Mouse (Mus musculus) kidney, adult 2 months (tissue): ENCODE data around the gene S1pr3. TPM values are rescaled to one million over a fixed set of nuclear protein-coding genes. Genes with fewer than 3 reads are reported as not detected.

Source experiments
- DNase-seq: peaks from one replicate; pipeline ENCODE4 v3.0.0; 2021
- H3K27ac ChIP-seq: fragments of 200-500 bp; 2 replicates; pipeline ENCODE4 v1.5.1; 2012; ENCODE audit warnings: low read depth, low read length, control low read depth, inconsistent platforms; ENCODE audit not compliant: insufficient read depth
- H3K27me3 ChIP-seq: fragments of 200-500 bp; replicated peaks from 2 replicates; pipeline ENCODE4 v1.6.1; 2012; ENCODE audit warnings: mild to moderate bottlenecking, moderate library complexity, low read length, inconsistent platforms; ENCODE audit not compliant: control insufficient read depth, insufficient read depth
- H3K36me3 ChIP-seq: fragments of 200-500 bp; 2 replicates; pipeline ENCODE4 v1.6.1; 2012; ENCODE audit warnings: mild to moderate bottlenecking, moderate library complexity, low read length, inconsistent platforms; ENCODE audit not compliant: control insufficient read depth, insufficient read depth
- H3K4me1 ChIP-seq: fragments of 200-500 bp; 2 replicates; pipeline ENCODE4 v1.6.1; 2011; ENCODE audit warnings: low read length; ENCODE audit not compliant: control insufficient read depth, insufficient read depth
- H3K4me3 ChIP-seq: fragments of 200-500 bp; 2 replicates; pipeline ENCODE4 v1.5.1; 2011; ENCODE audit warnings: mild to moderate bottlenecking, low read depth, low read length, control low read depth; ENCODE audit not compliant: insufficient read depth
- CTCF ChIP-seq: fragments of 200-500 bp; conservative IDR thresholded peaks from 2 replicates; pipeline ENCODE4 v1.5.1; 2011; ENCODE audit warnings: low read depth, mild to moderate bottlenecking, control low read depth, low read length, moderate library complexity, mixed read lengths; ENCODE audit not compliant: insufficient read depth, insufficient read length
- POLR2A ChIP-seq: fragments of 200-500 bp; IDR thresholded peaks from one replicate; pipeline ENCODE4 v1.6.1; 2011; ENCODE audit warnings: low read depth, low read length, control low read depth
- WGBS: fragments of 180-500 bp; shearing (Covaris S2); methylation state at CpG from one replicate; pipeline ENCODE4 v1.1.7; 2018; 5-methylcytosine and 5-hydroxymethylcytosine counted together
- polyA plus RNA-seq: library from polyadenylated mRNA; depleted of rRNA; stranded (reverse); fragments of >200 nt; gene quantifications from 2 replicates; pipeline ENCODE4 v1.2.3, GENCODE M21; 2012; rRNA removed

S1pr3 gene
- polyA plus RNA-seq, result 15.6 and 16.1 TPM in 2 replicates

GRCm38 (mm10) chr13:51408519-51409001 is at the start of gene S1pr3:
Gene S1pr3 (plus strand): TSS chr13:51408639.
- no peaks in the 10 kb centered on the region for H3K4me1 ChIP-seq
- H3K4me3 ChIP-seq, result peak within 1 kb of the TSS; percentile 61
- 4% methylated on average over 33 of the region's 33 CpGs for WGBS
- peak; percentile 65 for DNase-seq
- H3K27ac ChIP-seq, result no peak within 1 kb of the TSS
- TF ChIP-seq POLR2A, result no peak
- no peak for TF ChIP-seq CTCF
- no peaks in the 10 kb centered on the region for H3K36me3 ChIP-seq
- H3K27me3 ChIP-seq, result 0 out of 2 replicates have a peak, but pooled peaks cover 1% of the 10 kb centered on the region

DNA sequence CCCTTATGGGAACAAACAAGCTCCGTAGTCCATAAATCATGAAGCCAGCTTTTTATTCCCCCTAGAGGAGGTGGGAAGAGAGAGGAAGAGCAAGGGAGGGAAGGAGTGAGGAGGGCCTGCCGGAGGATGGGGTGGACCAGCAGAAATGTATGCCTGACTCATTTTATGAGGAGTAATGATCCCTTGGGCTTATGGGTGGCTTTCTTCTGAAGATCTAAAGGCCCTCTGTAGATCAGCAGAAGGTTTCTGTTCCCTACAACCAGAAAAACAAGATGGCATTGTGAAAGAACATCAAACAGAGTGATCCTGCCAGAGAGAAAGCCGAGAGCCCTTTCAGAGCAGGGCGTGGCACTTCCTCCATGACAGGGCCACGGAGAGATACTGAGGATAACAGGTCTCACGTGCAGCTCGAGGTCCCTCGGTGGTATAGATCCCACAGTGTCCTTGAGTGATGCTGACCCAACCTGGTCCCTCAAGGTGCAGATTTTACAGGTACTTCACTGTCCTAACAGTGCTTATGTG is 47.9 kb upstream of the S1pr3 start:
- DNase-seq, result no peak
- Histone ChIP-seq H3K27me3 (no peaks in the 10 kb centered on the region), H3K36me3 (no peaks in the 10 kb centered on the region), H3K27ac (no peak overlapping the region), H3K4me1 (no peaks in the 10 kb centered on the region), H3K4me3 (no peak overlapping the region)
- WGBS, result 68% methylated on average over 8 of the region's 8 CpGs
- TF ChIP-seq CTCF (no peak), POLR2A (no peak)

DNA sequence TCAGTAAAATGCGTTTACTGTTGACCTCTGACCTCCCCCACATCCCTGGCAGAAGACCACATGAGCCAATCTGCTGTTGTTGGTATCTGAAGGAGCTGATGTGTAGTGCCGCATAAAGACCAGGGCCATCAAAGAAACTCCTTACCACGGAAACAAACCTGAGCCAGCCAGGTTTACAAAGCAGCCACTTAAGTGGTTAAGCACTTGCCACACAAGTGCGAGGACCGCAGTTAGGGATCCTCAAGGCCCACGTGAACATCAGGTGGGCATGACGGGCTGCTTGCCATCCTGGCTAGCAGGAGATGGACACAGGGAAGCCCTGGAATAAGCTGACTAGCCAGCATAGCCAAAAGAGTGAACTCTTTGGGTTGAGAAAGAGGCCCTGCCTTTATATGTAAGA is 45.0 kb upstream of the S1pr3 start:
- no peak for DNase-seq
- H3K27me3 ChIP-seq, result no peaks in the 10 kb centered on the region
- WGBS, result 82% methylated on average over 7 of the region's 7 CpGs

GRCm38 (mm10) chr13:51363985-51364384 is 44.5 kb upstream of the S1pr3 start:
- Histone ChIP-seq H3K27ac (no peak overlapping the region), H3K36me3 (no peaks in the 10 kb centered on the region), H3K4me3 (no peak overlapping the region), H3K4me1 (no peaks in the 10 kb centered on the region), H3K27me3 (no peaks in the 10 kb centered on the region)
- no peak for TF ChIP-seq POLR2A
- no peak for TF ChIP-seq CTCF
- WGBS, result 81% methylated on average over 5 of the region's 5 CpGs
- no peak for DNase-seq

More for the DNA sequence above, 45.0 kb upstream of the S1pr3 start:
- TF ChIP-seq POLR2A (no peak), CTCF (no peak)
- Histone ChIP-seq H3K36me3 (no peaks in the 10 kb centered on the region), H3K4me1 (no peaks in the 10 kb centered on the region), H3K4me3 (no peak overlapping the region), H3K27ac (no peak overlapping the region)

- WGBS, result 86% methylated on average over 6 of the region's 6 CpGs
- TF ChIP-seq POLR2A, result no peak
- no peak for TF ChIP-seq CTCF
- DNase-seq, result no peak
Measured at GRCm38 (mm10) chr13:51365191-51365590, 43.2 kb upstream of the S1pr3 start.

DNA sequence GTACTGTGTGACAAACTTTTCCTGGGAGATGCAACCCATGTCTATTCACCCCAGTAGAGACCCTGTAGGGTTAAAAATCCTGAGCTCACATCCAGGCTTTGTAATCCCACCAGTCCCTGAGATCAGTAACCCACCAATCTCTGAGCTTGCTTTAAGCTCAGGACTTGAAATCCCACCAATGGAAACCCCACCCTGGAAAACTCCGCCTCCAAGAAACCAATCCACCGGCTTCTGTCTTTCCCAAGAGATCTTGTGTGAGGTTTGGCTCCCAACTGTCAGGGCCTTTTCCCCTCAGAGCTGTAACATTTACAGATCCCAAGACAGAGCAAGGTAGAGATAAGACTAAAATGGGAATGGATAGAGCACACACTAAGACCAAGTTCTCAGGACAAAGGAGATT is 40.1 kb upstream of the S1pr3 start:
- Histone ChIP-seq H3K27me3 (no peaks in the 10 kb centered on the region), H3K27ac (no peak overlapping the region), H3K36me3 (no peaks in the 10 kb centered on the region), H3K4me3 (no peak overlapping the region), H3K4me1 (no peaks in the 10 kb centered on the region)
- no peak for DNase-seq
- WGBS, result 75% methylated on average over 2 of the region's 2 CpGs
- TF ChIP-seq CTCF, result no peak
- TF ChIP-seq POLR2A, result no peak

More at GRCm38 (mm10) chr13:51365191-51365590, 43.2 kb upstream of the S1pr3 start:
- no peak overlapping the region for H3K27ac ChIP-seq
- H3K36me3 ChIP-seq, result no peaks in the 10 kb centered on the region
- no peaks in the 10 kb centered on the region for H3K4me1 ChIP-seq
- no peaks in the 10 kb centered on the region for H3K27me3 ChIP-seq
- no peak overlapping the region for H3K4me3 ChIP-seq

DNA sequence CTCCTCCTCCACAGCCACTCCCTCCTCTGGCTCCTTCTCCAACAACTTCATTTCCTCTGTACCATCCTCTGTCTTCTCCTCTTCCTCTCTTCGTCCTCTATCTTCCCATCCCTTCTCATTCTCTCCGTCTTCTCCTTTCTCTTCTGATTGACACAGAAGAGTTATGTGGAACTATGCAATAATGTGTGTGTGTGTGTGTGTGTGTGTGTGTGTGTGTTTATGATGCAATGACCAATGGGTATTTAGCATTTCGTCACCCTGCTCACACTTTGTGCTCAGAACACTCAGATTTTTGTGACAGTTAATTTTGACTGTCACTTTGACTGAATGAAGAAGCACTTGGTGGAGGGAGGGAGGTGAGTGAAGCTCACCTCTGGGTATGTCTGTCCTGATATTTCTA is 39.1 kb upstream of the S1pr3 start:
- no peak overlapping the region for H3K4me3 ChIP-seq
- no peaks in the 10 kb centered on the region for H3K27me3 ChIP-seq
- TF ChIP-seq POLR2A (no peak), CTCF (no peak)
- no peak overlapping the region for H3K27ac ChIP-seq
- 86% methylated on average over 3 of the region's 3 CpGs for WGBS
- DNase-seq, result no peak
- H3K4me1 ChIP-seq, result no peaks in the 10 kb centered on the region
- no peaks in the 10 kb centered on the region for H3K36me3 ChIP-seq

DNA sequence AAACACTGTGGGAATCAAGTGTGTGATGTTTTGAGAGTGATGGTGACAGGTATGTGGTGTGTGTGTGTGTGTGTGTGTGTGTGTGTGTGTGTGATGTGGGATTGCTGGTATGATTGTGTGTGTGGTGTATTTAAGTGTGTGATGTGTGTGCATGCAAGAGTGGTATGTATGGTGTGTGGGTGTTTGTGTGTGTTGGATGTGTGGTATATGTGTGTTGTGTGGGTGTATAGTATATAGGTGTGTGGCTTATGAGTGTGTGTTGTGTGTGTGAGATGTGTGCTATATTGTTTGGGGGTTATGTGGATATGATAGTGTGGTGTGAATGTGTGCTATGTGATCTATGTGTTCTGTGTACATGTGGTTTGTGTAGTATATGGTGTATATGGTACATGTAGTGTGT is 35.4 kb upstream of the S1pr3 start:
- Histone ChIP-seq H3K4me1 (no peaks in the 10 kb centered on the region), H3K36me3 (no peaks in the 10 kb centered on the region), H3K27me3 (no peaks in the 10 kb centered on the region), H3K4me3 (no peak overlapping the region), H3K27ac (no peak overlapping the region)
- no peak for DNase-seq
- TF ChIP-seq CTCF, result no peak
- TF ChIP-seq POLR2A, result no peak
